Mouse (Mus musculus): ENCODE results near the gene Srebf2.

The Srebf2 gene

DNA sequence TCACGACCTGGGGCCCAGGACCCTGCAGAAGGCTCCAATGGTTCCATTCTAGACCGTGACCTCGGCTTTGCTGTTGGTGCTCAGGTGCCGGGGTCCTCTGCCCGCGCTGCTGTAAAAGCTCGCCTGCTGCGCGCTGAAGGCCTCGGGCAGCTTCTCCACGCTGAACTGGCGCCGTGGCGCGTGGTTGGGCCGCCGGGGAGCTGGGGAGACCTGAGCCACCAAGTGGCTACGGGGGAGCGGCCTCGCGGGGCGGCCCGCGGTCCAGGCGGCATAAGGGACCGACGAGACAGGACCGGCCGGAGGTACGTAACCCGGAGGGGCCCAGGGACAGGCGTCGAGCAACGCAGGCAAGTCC lies 60.1 kb downstream of the Srebf2 start:
- in situ Hi-C loops (cut with MseI, MboI) = no loop called here

DNA sequence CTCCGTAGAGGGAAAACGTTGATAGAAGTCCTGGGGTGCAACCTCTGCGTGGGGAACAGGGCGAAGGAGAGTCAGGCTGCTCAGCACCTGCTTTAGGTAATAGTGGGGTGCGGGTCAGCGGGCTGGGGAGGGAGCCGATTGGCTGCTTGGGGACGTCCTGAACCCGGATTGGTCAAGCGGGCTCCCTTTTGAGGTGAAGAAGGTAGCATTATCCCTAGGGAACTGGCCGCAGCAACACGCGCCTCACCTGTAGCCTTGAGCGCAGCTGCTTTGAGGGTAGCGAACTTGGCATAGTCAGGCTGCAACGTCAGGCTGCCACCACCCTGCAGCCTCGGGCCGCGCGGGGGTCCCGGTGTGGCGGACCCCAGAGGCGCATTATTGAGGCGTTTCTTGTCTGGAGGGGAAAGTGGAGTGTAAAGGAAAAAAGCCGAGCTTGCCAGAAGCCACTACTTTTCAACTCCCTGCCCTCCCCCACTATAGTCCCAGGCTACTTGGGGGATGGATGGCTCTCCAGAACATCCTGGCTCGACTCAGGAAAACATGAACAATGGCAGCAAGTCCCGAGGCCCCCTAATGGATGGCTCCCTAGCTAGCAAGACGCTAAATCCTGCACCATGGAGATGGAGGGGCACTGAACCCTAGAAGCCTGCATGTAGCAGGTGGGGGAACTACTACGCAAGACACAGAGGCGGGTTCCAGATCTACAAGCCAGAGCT lies 60.7 kb downstream of the Srebf2 start:
- in situ Hi-C loops (cut with MseI, MboI) = no loop called here

DNA sequence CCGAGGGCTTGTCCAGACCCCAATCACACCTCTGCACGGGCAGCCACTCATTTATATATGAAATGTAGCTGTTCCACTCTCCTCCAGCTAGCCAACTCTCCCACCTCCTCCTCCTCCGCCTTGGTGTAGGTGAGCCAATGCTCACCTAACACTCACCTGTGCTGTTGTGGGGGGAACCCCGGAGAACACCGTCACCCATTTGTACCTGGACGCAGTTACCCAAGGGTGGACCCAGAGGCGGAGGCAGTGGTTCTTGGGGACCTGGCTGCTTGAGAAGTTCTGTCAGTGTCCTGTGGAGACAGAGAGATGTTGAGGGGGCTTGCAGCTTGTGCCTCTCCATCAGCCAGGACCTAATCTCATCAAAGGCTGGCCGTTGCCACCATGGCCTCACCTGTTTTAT lies 61.3 kb downstream of the Srebf2 start:
- in situ Hi-C loops (cut with MseI, MboI) = no loop called here

DNA sequence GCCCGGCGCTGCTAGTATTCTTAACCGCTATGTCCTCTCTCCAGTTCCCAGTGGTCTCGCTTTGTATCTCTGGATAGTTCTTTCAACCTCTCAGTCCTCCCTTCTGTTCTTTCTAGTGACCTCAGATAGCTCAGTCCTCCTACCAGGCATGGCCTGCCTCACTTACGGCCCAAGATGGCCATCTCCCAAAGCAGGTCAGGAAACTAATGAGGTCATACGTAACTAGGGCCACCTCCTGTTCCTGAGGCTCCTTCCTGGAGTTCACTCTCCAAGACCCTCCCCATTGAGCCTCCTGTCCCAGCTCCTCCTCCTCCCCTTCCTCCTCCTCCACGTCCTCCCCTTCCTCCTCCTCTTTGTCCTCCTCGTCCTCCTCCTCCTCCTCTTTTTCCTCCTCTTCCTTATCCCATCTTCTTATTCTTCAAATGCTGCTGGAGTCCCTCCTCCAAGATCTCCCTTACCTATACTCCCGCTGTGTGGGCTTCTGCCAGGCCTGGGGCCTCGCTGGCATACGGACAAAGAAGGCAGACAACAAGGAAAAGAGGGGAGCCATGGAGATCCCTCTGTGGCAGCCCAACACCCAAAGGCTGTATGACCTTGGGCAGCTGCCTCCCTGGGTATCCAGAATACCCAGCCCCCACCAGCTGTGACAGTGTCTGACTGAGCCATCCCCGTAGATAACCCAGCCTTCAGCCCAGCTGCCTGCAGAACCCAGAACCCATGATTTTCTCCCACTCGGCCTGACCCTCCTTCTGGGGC lies 62.5 kb downstream of the Srebf2 start:
- in situ Hi-C loops (cut with MseI, MboI) = no loop called here

DNA sequence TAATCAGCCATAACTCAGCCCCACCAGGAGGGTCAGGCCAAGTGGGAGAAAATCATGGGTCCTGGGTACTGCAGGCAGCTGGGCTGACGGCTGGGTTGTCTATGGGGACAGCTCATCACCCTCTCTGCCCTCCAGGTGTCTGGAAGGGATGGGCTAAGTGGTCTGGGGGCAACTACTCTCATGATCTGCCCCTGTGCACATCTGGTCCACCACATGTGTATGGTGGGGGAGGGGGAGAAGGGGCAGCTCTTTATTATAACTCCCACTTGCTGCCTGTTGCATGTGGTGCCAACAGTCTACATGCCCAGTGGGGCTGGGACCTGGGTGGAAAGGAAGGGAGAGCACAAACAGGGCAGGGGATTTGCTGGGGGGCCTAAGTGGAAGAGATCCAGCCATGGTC lies 63.8 kb downstream of the Srebf2 start:
- in situ Hi-C loops (cut with MseI, MboI) = no loop called here

DNA sequence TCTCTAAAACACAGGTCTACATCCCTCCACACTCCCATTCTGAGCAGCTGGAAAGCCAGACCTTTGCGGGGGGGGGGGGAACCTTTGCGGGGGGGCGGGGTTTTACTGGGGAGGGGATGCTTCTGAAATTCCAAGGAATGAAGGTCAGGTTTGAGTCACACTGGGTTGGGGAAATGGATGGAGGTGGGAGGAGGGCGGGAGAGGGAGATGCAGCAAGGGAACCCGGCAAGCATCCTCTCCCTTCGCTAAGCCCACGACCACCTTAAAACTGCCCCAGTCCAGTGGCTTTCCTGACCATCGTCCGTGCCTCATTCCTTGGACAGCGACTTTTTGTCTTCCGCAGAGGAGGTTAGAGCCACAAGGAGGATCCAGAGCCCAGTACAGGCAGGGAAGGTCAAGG lies 64.3 kb downstream of the Srebf2 start:
- in situ Hi-C loops (cut with MseI, MboI) = no loop called here

DNA sequence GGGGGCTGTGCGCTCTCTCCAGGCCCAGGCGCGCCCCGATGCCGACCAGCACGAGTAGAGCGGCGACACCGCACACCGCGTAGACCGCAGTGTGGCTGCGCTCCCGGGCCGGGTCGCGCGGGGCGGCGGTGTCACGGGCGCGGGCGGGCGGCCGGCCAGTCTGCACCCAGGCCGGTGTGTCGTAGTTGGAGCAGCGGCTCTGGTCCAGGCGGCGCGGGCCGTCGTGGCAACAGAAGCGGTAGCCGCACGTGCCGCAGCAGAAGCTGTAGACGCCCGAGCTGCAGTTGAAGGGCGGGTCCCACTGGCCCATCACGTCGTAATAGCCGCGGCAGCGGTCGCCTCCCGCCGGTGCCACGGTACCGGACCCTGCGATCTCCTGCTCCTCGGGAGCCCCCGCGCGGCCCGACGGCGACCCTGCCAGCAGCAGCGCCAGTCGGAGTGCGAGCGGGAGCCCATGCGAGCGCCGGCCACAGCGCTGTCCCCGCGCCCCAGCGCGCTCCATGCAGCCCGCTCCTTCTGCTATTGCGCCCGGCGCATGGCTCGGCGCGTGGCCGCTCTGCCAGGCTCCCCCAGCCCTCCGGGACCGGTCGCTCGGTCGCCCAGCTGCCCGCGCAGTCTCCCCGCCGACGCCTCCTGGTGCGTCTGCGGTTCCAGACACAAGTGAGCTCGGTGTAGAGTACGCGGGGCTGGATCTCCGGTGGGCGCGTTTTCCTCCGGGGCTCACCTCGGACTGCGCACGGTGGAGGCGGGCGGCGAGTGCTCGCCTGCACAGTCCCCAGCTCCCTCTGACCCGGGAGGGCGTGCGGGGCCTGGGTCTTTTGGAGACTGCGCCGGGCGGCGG lies 65.2 kb downstream of the Srebf2 start:
- in situ Hi-C loops (cut with MseI, MboI) = no loop called here

DNA sequence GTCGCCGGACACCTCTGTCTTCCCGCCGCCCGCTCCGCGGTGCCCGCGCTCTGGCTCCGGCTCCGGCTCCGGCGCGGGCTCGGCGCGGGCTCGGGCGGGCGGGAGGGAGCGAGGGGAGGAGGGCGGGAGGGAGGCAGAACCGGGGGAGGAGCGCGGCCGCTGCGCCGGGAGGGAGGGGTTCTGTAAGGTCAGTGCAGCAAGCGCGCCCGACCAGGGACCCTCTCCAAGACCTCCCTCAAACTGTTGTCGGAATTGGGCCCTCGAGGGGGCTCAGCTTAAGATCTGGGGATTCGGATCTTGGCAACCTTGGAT lies 65.7 kb downstream of the Srebf2 start, which contains the start of gene Shisa8:
Gene Shisa8 (minus strand): TSS at position 64 of the 312 bp plus-strand sequence.
- in situ Hi-C loops (cut with MseI, MboI) = no loop called here

DNA sequence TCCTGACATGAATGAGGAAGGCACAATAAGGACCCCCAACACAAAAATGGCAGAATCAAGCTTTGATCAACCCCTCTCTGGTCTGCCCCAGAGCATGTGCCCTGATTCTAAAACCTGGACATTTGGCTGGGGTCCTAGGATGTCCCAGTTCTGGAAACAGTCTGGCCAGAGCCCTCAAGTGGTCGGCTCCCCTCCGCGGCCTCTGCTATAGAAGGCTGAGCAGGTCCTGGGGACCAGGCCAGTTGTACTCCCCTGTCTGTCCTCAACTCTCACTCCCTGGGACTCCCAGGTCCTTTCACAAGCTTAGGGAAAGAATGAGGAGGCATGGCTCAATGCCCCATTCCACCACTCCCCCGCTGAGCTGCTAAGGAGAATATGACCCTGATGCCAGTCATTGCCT lies 66.2 kb downstream of the Srebf2 start:
- in situ Hi-C loops (cut with MseI, MboI) = no loop called here

DNA sequence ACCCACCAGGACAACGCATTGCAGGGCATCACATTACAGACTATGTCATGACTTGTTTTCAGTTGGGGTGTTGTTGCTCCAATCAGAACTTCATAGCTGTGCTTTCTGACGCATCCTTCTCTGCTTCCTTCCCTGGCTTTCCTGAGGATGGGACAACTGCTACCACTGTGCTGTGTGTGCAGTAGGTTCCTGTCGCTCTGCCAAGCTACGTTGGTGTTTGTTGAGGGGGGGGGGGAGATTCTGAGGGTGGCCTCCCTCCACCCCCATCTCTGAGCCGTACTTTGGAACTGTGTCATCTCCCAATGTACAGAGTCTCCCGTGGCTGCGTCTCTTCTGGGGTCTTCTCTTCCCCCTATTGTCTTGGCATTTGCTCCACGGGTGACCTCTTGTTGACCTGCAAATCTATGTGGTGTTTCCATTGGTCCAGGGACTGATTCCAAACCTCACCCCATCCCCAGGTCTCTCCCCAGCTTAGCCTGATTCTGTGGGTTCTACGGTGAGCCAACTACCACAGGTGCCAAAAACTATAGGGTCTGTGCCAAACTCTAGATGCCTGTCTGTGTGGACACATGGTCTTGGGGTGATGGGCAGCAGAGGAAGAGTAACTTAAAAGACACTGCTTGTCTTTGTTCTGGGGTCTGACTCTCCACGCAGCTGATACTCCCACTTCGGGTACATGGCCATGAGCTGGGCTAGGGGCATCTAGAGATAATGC lies 68.5 kb downstream of the Srebf2 start:
- in situ Hi-C loops (cut with MseI, MboI) = no loop called here

DNA sequence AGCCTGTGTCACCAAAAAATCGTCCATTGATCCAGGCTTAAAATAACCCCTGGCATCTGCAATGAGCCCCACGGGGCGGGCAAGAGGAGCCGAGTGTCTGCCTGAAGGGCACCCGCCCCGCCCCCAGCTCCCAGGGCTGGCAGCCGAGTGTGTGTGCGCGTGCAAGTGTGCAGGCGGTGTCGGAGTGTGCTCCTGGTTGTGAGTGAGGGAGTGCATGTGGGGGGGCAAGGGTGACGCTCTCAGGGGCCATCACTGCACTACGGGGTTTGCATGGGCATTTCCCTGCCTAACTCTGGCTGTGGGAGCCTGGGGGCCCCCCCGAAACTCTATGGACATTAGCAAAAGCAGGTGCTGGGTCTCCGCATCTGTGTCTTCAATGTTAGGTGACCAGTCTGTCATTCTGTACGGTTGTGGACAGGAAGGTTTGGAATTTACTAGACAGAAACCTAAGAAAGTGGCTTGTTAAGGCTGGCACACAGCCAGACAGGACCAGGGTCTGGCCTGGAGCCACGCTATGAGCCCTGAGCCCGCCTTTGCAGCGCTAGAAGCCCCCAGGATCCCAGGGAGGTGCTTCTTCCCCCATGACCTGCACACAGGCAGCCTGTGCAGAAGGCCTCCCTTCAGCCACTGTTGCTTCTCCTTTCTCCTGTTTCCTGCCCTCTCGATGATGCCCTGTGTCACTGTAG lies 69.3 kb downstream of the Srebf2 start:
- in situ Hi-C loops (cut with MseI, MboI) = no loop called here

DNA sequence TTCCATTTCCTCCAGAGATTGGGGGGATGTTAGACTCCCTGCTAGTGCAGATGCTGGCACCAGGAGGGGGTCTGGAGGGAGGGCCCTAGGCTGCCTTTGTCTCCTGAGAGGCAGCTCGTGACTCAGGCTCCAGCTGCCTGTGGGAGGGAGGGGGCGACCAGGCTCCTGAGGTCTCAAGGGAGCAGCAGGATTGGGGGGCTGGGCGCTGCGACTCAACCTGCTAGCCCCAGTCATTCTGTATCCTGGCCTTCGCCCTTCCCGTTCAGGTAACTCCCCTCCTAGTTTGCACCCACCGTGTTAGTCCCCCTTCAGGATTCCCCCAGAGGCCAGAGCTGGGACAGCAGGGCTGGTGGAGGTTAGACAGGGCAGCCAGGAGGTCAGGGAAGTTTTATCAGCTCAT lies 70.1 kb downstream of the Srebf2 start:
- in situ Hi-C loops (cut with MseI, MboI) = no loop called here

DNA sequence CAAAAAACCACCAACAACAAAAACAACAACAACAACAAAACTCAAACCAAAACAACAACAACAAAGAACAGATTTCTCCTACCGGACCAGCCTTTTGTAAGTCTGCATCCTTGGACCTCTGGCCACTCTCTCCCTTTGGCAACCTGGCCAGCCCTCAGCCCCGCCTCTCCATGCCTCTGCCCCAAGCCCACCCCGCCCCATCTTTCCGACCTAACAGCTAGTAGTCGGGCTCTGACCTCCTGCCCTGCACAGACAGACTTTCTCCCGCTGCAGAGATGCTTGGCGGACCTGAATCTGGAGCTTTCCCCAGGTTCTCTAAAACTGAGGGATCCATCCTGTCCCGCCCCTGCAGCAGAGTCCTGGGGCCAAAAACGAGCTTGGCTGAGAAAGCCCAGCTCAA lies 71.0 kb downstream of the Srebf2 start:
- in situ Hi-C loops (cut with MseI, MboI) = no loop called here

DNA sequence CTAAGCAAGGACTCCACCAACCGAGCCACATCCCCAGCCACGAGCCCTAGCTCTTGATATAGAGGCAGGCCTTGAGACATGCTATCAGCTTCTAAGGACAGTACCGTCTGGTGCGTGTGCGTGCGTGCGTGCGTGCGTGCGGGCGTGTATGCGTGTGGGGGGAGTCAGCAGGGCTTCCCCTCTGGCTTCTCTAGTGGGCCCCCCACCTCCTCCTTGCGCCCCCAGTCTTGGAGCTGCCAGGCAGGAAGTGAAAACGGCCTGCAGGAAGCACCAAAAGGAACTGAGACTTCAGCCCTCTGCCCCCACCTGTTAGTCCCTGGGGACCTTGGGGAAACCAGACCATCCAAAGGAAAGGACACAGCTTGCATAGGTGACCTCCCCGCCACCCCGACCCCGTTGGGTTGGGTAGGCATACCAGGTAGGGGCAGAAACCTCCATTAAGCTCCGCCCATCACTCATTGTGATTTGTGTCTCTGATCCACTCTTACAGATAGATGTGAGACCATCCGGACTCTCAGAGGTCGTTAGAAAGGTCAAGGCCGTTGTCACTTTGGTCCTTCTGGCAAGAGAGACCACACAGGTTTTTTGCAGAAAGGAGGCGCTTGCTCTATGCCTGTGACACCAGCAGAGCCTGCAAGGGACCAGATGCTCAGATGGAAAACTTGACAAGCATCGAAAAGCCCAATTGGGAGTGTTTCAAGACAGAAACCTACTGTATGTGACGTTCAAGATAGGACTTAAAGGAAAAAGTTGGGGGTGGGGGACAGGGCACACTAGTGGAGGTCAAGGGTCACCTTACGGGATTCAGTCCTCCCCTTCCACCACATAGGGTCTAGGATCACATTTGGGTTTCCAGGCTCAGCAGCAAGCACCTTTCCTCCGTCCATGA lies 72.0 kb downstream of the Srebf2 start:
- in situ Hi-C loops (cut with MseI, MboI) = no loop called here

DNA sequence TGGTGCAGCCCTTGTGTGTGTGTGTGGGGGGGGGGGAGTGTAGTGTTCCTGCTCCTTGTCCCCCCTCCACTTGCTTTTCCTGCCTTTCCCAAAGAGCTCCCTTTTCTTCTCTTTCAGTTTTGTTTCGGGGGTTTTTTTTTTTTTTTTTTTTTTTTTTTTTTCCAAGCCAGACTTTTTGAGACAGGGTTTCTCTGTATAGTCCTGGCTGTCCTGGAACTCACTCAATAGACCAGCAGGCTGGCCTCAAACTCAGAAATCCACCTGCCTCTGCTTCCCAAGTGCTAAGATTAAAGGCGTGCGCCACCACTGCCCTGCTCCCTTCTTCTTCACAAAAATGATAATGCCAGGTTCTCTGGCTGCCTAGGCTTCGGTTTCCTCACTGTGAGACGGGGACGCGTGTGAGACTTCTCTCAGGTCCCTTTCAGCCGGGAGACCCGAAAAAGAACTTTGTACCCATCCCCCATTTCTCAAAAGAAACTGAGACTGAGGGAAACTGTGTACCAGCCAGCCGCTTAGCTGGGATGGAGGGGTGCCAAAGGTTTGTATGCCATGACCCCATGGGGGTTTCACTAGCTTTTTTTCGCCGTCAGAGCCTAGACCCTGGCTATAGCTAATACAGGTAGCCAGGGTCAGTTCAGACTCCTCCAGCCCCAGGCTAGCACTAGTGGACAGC lies 73.2 kb downstream of the Srebf2 start:
- in situ Hi-C loops (cut with MseI, MboI) = no loop called here

DNA sequence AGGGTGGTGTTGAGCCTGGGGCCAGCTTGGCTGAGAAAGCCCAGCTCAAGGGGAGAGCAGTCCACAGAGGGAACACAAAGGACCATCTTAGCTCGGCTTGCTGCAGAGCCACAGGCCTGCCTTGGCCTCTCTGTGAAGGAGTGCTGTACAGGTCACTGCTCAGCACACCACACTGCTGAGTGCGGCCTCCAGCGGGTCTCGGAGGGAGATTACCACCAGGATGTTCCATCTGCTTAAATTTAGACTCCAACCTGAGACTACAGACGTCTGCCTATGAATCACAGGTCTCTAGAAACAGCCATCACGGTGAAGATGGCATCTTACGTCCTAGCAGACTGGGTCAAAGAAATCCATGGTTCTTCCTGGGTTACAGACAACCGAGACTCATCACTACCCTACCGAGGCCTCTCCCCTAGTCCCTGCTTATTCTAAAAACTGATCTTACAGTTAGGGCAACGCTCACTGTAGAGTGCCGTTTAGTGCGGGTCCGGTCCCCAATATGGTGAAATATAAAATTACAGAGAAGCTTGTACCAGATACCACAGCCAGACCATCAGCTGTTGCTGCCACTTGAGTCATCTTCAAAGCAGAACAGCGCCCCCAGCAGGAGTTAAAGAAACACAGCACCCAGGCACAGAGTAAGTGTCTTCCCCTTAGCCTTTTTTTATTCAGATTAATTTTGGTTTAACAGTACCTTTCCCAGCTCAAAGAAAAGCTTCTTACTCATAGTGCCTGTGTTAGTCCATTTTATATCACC lies 74.3 kb downstream of the Srebf2 start:
- in situ Hi-C loops (cut with MseI, MboI) = no loop called here

DNA sequence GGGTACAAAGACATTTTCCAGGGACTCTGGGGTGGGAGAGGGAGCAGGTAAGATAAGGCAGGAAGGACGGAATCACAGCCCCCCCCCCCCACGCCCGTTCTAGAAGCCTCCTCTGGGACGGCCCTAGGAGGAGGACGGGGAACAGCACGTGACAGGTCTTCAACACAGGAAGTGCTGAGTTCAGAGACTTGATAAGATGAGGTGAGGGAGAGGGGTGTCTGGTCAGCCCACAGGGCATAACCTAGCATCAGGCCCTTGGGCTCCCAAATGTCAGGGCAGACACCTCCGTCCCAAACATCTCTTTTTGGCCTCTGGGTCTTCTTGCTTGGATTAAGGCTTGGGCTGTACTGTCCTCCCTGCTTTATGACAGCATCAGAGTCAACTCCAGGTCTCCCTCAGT lies 76.3 kb downstream of the Srebf2 start:
- in situ Hi-C loops (cut with MseI, MboI) = no loop called here

DNA sequence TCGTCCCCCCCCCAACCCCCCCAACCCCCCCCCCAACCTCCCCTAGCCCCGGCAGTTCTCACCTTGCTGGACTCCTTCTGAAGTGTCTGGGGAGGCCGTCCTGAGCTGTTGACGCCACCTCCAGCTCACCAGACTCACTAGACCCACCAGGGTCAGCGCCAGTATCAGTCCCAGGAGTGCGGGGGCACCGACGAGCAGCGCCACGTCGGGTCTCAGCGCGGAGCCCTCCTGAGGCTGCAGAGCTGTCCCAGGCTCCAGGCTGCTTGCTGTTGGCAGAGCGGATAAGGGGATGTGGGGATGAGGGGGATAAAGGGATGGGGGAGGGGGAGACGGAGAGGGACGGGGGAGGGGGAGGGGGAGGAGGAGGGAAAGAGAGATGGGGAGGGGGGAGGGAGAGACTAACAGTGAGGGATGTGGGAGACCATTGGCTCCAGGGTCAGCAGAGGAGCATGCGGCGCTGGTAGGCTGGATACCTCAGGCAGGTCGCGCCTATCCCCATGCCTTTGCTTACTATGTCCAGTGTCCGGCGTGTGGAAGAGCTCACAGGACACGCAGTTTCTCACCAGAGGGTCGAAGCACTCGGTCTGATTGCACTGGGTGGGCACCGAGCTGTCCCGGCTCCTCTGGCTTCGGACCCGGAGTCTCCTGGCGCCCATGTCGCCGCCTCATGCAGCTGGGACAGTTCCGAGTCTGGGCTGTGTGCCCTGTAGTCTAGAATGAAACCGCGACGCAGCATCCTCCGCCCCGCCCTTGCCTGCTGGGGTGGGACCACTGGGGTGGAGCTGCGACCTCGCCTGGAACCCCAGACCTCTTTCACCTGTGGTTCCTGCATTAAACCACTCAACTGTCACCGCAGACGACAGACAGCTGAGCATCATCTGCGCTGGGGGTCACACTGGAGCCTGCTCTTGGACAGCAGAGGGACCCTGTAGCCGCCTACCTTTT lies 76.9 kb downstream of the Srebf2 start, which contains the start of gene Tnfrsf13c:
Gene Tnfrsf13c (minus strand): TSS at position 713 of the 945 bp plus-strand sequence.
- in situ Hi-C loops (cut with MseI, MboI) = no loop called here

All from mouse trophoblast stem cell (cell line).